Comparison of ENCODE assay signal across 19 mouse cellular contexts in genomic region chr2:52548401-52548800, GRCm38 (mm10).
"Had no signal": no experiment of that assay in that cellular context is flagged by ENCODE, and none has a peak within 500 bp of the region (broad histone marks: within the 10 kb centered on the region; RNA-seq: fewer than 3 reads in every experiment).

No protein-coding gene starts in this region.

- H3K4me1 ChIP-seq: liver, embryonic 13.5 days; midbrain, embryonic 12.5 days; neural tube, embryonic 13.5 days; stomach, embryonic 15.5 days had no signal

- ATAC-seq: midbrain, embryonic 16.5 days had no signal

- H3K36me3 ChIP-seq: liver, embryonic 13.5 days; midbrain, embryonic 12.5 days; stomach, embryonic 15.5 days had no signal

- DNase-seq: kidney, adult 2 months; kidney, postnatal 25 days; layer of hippocampus, postnatal 36 days; liver, embryonic 13.5 days; lung, adult 2 months; lung, postnatal 14 days; lung, postnatal 4 days; retina, postnatal 1 day; right cerebral cortex, postnatal 25 days; spleen, adult 18-20 months; thymus, adult 2 months; thymus, postnatal 25 days had no signal

- H3K4me3 ChIP-seq: left cerebral cortex, adult 2 months; liver, embryonic 13.5 days; midbrain, embryonic 12.5 days; myocyte; neural tube, embryonic 13.5 days; stomach, embryonic 15.5 days had no signal

- H3K27me3 ChIP-seq: liver, embryonic 13.5 days; midbrain, embryonic 12.5 days; neural tube, embryonic 13.5 days; stomach, embryonic 15.5 days had no signal

- H3K27ac ChIP-seq: kidney, postnatal 0 days; left cerebral cortex, adult 2 months; liver, embryonic 13.5 days; midbrain, embryonic 12.5 days; neural tube, embryonic 13.5 days; stomach, embryonic 15.5 days had no signal
